Mouse (Mus musculus) hematopoietic stem cell, adult 5-6 weeks (primary cell): ENCODE results near the gene Lcn4. TPM values are rescaled to one million over a fixed set of nuclear protein-coding genes. Genes with fewer than 3 reads are reported as not detected.

Source experiments
- ATAC-seq, 2 experiments: fragments of 125-278 bp in 1 of 2; replicated peaks in 1 of 2; 2 replicates each; pipeline ENCODE4 v1.8.0; 2016 to 2017; ENCODE audit warnings: inconsistent platforms in 2 of 2, mild to moderate bottlenecking in 2 of 2, moderate number of reproducible peaks in 2 of 2, low read depth in 1 of 2, moderate TSS enrichment in 1 of 2; ENCODE audit not compliant: low FRiP score in 2 of 2, poor library complexity in 2 of 2, severe bottlenecking in 2 of 2, insufficient read depth in 1 of 2, low TSS enrichment in 1 of 2
- total RNA-seq: library from RNA; stranded (forward); fragments of 172-1452, 232-1000 nt; gene quantifications from 2 replicates; pipeline ENCODE4 v1.2.3, GENCODE M21; 2017

Gene Lcn4
- total RNA-seq, result not detected in 2 replicates

DNA sequence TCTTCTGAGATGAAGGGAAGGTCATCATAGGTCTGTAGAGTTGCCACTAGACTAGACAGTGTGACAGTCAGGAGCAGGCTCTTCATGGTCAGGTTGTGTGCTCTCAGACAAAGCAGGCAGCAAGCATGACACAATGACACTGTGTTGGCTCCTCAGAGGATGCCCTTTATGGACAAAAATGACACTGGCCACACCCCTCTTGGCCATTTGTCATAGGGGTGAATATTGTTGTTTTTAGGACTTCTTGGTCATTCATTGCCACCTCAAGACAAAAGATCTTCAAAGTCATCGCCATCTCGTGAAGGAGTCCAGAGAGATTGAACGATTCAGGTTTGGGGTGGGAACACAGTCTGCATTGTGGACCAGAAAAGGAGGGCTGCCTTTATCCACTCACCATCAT is at the start of gene Lcn4:
Gene Lcn4, minus strand, starts transcription at position 101 of the 400 bp plus-strand sequence.
- no peak for ATAC-seq

DNA sequence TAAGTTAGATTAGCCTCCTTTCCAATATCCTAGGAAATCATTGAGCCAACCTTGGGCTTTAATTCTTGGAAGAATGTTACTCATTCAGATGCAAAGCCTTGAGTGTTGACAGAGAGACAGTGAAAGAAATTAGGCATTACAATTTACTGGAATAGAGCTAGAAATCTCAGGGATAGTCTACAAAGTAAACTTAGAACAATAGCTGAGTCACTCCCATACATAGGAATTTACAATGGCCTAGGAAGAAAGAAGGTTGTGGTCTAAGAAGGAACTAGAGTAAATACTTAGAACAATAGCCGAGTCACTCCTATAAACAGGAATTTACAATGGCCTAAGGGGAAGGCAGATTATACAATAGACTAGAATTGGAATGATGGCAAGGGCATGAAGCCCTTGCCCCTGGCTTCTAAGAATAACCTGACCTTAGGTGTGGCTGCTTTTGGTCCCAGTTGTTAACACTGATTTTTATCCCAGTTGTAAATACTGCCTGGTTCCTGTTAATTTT is 15.1 kb upstream of the Lcn4 start:
- no peak for ATAC-seq

DNA sequence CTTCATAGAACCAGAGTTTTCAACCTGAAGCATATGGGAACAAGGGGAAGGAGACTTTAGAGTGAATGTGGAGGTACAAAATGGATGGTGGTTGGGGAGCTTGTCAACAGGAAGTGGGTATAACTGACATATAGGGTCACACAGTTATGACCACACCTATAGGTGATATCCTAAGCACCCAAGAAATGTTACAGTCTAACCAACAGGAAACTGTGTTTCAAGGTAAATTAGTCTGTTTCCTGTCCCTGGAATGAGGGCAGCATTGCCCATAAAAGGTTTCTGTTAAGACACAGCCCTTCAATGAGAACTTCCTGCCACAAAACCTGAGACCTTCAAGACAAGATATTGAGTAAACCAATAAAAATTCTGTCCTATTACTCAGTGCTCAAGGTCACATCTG is 2.3 kb downstream of the Lcn4 start:
- ATAC-seq, result peak; percentile 32 to 66; a peak in 2 of 4 replicates

DNA sequence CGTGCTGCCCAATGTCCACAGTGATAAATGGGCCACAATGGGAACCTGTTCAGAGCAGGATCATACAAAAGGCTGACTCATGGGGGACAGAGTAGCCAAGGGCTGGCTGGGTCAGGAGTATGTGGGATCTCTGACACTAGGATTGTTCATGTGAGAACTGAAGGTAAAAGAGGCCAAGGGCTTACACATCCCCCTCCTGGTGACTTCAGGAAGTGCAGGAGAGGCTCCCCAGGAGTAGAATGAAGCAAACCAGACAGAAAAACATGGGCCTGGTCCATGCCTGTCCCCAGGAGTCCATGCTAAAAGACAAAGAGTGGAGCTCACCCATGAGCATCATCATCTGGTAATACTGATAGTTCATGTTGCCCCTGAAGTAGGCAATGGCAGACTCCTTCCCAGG is 7.5 kb downstream of the Lcn4 start:
- ATAC-seq, result peak; percentile 75 to 77

- ATAC-seq, result 0 out of 4 replicates have a peak, but pooled peaks of 1 of the 2 experiments have one; percentile 21
Measured at GRCm38 (mm10) chr2:26663112-26663511, 8.0 kb downstream of the Lcn4 start.

GRCm38 (mm10) chr2:26662509-26662882 is 8.6 kb downstream of the Lcn4 start:
- ATAC-seq, result no peak

DNA sequence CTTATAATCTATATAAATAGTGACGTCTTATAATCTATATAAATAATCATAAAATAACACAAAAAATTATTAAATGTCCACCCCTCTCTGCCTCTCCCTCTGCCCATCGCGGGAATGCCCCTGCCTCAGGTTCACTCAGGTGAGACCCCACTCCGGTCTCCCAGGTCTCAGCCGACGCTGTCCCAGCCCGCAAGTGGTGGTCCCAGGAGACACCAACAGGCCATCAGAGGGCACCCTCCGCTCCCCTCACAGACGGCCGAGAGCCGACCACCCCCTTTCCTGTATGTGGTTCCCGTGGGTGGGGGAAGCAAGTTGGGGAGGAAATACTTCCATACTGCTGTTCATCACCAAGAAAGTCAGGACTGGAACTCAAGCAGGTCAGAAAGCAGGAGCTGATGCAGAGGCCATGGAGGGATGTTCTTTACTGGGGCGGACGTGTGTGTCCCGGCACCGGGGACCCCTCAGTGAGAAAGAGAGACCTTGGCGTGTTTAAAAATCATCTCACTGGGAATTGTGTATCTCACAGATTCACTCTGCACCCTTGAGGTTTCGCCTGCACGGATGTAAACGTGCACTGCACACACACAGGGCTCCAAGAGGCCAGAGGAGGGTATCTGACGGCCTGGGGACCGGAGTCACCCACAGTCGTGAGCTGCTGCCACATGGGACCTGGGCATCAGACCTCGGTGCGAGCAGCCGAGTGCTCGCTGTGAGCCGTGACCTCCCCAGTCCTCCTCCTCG is 9.1 kb downstream of the Lcn4 start:
- ATAC-seq, result no peak

- peak; percentile 58 to 59 for ATAC-seq
Measured at GRCm38 (mm10) chr2:26661143-26661752, 9.8 kb downstream of the Lcn4 start.

GRCm38 (mm10) chr2:26657426-26657825 is 13.7 kb downstream of the Lcn4 start:
- no peak for ATAC-seq

DNA sequence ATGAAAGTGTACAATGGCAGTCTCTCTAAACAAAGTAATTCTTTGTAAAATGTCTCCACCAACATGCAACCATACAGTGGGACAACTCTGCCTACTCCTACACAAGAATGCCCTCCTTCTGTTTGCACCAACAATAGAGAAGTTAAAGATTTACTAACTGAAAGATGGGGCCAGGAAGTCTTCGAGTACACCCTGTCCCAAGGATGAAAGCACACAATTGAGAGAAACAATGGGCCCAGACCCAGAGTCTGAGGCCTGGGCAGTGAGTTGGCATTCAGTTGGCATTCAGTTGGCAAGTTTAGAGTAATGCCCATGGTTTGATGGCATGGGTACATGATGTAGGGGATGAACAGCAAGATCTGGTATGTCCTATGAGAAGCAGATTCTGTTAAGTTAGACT is 16.4 kb downstream of the Lcn4 start:
- ATAC-seq, result no peak

DNA sequence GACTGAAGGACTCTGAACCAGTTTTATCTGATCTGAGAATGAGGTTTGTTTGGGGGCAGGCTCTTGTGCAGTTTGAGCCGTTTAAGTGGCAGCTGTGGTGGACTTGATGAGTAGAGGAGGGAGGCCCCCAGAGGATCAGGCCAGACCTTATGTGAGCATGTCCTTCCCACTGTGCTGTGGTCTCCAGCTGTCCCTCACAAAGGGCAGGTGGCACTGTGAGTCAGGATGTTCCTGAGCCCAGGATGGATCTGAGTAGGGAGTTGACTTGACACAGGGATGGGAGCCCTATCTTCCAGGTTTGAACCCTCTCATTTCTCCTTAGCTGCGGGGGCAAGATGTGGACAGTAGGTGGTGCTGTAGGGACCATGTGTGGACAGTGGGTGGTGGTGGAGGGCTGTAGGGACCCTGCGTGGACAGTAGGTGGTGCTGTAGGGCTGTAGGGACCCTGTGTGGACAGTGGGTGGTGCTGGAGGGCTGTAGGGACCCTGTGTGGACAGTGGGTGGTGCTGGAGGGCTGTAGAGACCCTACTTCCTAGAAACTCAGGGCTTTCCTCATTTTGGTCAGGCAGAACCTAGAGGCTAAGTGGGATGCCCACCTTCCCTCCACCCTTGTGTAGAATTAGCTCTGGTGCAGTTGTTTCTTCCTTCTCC is 24.3 kb downstream of the Lcn4 start:
- ATAC-seq, result peak; percentile 98 to 99

DNA sequence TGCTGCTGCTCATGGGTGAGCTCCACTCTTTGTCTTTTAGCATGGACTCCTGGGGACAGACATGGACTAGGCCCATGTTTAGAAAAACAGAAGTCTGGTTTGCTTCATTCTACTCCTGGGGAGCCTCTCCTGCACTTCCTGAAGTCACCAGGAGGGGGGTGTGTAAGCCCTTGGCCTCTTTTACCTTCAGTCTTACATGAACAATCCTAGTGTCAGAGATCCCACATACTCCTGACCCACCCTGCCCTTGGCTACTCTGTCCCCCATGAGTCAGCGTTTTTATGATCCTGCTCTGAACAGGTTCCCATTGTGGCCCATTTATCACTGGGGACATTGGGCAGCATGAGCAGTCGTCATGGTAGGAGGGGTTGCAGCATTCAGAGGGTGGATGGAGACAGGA is 27.1 kb downstream of the Lcn4 start:
- peak in 1 of 2 experiments; percentile 26; a peak in 1 of 4 replicates for ATAC-seq

DNA sequence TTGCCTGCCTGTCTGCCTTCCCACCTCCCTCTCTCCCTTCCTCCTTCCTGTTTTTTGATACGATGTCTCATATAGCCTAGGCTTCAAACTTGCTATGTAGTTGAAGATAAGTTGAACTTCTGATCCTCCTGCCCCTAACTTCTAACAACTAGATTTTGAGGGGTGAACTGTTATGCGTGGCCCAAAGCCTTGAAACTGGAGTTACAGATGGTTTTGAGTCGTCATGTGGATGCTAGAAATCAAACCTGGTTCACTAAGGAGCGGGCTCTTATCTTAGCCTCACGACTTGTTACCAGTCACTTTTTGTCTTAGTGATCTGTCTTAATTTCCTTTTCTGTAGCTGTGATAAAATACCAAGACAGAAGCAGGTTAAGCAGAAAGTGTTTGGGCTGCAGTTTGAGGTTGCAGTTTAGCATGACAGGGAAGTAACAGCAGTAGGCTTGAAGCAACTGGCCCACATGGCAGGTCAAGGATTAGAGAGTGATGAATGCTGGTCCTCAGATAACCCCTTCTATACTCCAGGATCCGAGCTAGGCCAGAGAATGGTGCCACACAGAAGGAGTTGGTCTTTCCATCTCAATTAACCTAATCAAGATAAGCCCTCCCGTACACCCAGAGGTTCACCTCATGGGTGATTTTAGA is 30.0 kb downstream of the Lcn4 start:
- no peak for ATAC-seq

GRCm38 (mm10) chr2:26639838-26640830 is 30.9 kb downstream of the Lcn4 start:
- peak; percentile 71 to 76 for ATAC-seq

DNA sequence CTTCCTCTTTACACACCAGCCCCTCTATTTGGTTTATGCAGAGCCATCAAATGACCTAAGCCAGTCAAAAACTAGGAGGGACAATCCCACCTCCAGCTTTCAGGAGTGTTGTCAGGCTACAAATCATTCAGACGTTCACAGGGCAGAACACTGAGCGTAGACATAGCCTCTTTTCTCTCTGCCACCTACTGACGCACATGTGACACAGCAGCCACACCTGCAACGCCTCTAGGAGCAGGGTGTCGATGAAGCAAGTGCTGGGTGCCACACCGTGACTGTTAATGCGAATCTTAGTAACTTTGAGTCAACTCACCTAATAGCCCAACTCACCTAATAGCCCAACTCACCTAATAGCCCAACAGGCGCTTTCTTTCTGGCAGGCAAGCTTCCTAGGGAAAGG is 32.0 kb downstream of the Lcn4 start:
- no peak for ATAC-seq

DNA sequence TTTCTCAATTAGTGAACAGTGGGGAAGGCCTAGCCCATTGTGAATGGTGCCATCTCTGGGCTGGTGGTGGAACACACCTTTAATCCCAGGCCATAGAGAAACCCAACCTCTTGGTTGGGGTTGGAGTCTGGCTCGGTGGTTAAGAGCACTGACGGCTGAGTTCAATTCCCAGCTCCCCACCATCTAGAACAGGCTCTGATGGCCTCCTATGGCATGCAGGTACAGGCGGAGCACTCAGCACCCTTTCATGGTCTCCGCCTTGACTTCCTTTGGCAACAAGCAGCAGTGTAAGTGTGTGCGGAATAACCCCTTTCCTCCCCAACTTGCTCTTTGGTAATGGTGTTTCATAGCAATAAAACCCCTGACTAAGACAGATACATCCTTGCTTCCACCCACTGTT is 32.5 kb downstream of the Lcn4 start:
- ATAC-seq, result no peak

DNA sequence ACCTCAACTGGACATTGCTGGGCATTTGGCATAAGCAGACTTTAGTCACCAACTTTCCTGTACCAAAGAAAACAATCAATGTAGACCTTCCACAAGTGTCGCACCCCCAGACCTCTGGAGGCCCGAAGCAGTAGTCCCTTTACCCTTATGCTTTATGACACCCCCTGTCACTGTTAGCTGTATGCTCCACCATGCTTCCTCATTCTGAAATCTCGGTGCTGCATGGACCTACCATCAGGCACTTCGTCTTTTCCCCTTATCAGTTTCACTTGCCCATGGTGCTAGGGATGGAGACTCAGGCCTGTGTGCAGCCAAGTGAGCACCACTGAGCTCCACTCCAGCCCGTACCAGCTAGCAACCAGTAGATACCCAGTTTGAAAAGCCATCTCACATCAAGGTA is 33.0 kb downstream of the Lcn4 start:
- no peak for ATAC-seq
